Mouse (Mus musculus): ENCODE data around the gene Pagr1b. TPM values are rescaled to one million over a fixed set of nuclear protein-coding genes. Genes with fewer than 3 reads are reported as not detected.
A peak's percentile ranks its signal among the peaks of the same experiment; 100 is the strongest.

Pagr1b gene
- polyA plus RNA-seq, 1 experiment from 2014 or later: 0.31 TPM

GRCm38 (mm10) chr7:126967361-126967760, 48.9 kb downstream of the Pagr1b start:
- peaks cover 37% of the 10 kb centered on the region for H3K36me3 ChIP-seq (ENCODE audit: control insufficient read depth, insufficient read depth, low read length)
- H3K4me3 ChIP-seq (ENCODE audit: low read length): no peak overlapping the region
- no peak overlapping the region for H3K9ac ChIP-seq (ENCODE audit: low read depth, low read length)
- WGBS: 59% methylated on average over 6 of the region's 6 CpGs
- ATAC-seq: no peak
- H3K27ac ChIP-seq (ENCODE audit: low read depth, low read length): no peak overlapping the region
- H3K27me3 ChIP-seq (replicated peaks; ENCODE audit: control insufficient read depth, insufficient read depth, low read length): no peaks in the 10 kb centered on the region
- no peak overlapping the region for H3K4me2 ChIP-seq (ENCODE audit: low read length)
- H3K9me3 ChIP-seq (ENCODE audit: control insufficient read depth, low read length): no peaks in the 10 kb centered on the region
- no peaks in the 10 kb centered on the region for H3K4me1 ChIP-seq (ENCODE audit: control insufficient read depth, insufficient read depth, low read depth, low read length)

DNA sequence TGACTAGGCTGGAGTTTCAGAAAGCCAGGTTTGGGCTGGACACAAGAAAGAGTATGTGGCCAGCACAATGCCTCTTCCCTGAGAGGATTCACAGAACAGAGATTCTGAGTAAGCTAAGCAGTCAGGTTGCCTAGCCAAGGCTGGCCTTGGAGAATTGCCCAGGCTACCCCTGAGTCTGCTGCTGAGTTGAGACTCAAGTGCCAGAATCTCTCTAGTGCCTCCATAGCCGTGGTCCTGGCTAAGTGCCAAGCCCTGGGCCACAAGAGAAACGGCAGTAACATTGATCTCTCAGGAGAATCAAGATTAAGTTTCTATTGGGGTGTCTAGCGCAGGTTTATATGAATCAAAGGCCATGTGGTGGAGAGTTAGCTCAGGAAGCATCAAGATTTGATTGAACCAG, 50.7 kb downstream of the Pagr1b start:
- H3K4me2 ChIP-seq (ENCODE audit: low read length): no peak overlapping the region

GRCm38 (mm10) chr7:126963548-126964286, 52.6 kb downstream of the Pagr1b start:
- 32% methylated on average over 19 of the region's 19 CpGs for WGBS
- Histone ChIP-seq H3K4me1 (ENCODE audit: control insufficient read depth, insufficient read depth, low read depth, low read length) (no peaks in the 10 kb centered on the region), H3K27ac (ENCODE audit: low read depth, low read length) (no peak overlapping the region), H3K27me3 (replicated peaks; ENCODE audit: control insufficient read depth, insufficient read depth, low read length) (0 out of 2 replicates have a peak, but pooled peaks cover 3% of the 10 kb centered on the region), H3K9ac (ENCODE audit: low read depth, low read length) (no peak overlapping the region), H3K4me3 (ENCODE audit: low read length) (no peak overlapping the region), H3K9me3 (ENCODE audit: control insufficient read depth, low read length) (no peaks in the 10 kb centered on the region), H3K36me3 (ENCODE audit: control insufficient read depth, insufficient read depth, low read length) (peaks cover 49% of the 10 kb centered on the region), H3K4me2 (ENCODE audit: low read length) (no peak overlapping the region)
- no peak for ATAC-seq

More for the DNA sequence above, 50.7 kb downstream of the Pagr1b start:
- H3K9me3 ChIP-seq (ENCODE audit: control insufficient read depth, low read length): no peaks in the 10 kb centered on the region
- H3K27ac ChIP-seq (ENCODE audit: low read depth, low read length): no peak overlapping the region
- 0 out of 2 replicates have a peak, but pooled peaks cover 3% of the 10 kb centered on the region for H3K27me3 ChIP-seq (replicated peaks; ENCODE audit: control insufficient read depth, insufficient read depth, low read length)
- 72% methylated on average over 3 of the region's 3 CpGs for WGBS
- no peak overlapping the region for H3K4me3 ChIP-seq (ENCODE audit: low read length)
- ATAC-seq: no peak
- H3K9ac ChIP-seq (ENCODE audit: low read depth, low read length): no peak overlapping the region
- peaks cover 43% of the 10 kb centered on the region for H3K36me3 ChIP-seq (ENCODE audit: control insufficient read depth, insufficient read depth, low read length)
- no peaks in the 10 kb centered on the region for H3K4me1 ChIP-seq (ENCODE audit: control insufficient read depth, insufficient read depth, low read depth, low read length)

DNA sequence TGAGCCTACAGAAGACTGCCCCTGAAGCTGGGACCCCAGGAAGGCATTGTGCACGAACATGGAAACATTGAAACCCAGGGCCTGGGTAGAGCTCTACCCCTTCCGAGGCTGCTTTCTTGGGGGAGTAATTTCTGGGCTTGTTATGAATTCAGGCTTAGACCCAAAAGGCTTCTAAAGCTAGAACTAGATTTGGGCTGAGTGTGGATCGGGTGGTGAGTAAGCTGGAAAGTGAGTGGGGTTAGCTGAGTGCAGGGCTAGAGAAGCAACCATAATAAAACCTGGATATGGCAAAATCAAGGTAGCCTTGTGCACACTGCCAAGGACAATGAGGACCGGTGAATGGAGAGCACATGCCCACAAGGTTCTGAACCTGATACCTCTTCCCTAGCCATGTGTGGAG, 54.3 kb downstream of the Pagr1b start:
- H3K27ac ChIP-seq (ENCODE audit: low read depth, low read length): no peak overlapping the region
- H3K27me3 ChIP-seq (replicated peaks; ENCODE audit: control insufficient read depth, insufficient read depth, low read length): 0 out of 2 replicates have a peak, but pooled peaks cover 3% of the 10 kb centered on the region
- H3K9ac ChIP-seq (ENCODE audit: low read depth, low read length): no peak overlapping the region
- H3K9me3 ChIP-seq (ENCODE audit: control insufficient read depth, low read length): no peaks in the 10 kb centered on the region
- H3K4me1 ChIP-seq (ENCODE audit: control insufficient read depth, insufficient read depth, low read depth, low read length): no peaks in the 10 kb centered on the region
- H3K36me3 ChIP-seq (ENCODE audit: control insufficient read depth, insufficient read depth, low read length): peaks cover 44% of the 10 kb centered on the region
- 84% methylated on average over 4 of the region's 4 CpGs for WGBS
- no peak overlapping the region for H3K4me2 ChIP-seq (ENCODE audit: low read length)
- no peak for ATAC-seq
- no peak overlapping the region for H3K4me3 ChIP-seq (ENCODE audit: low read length)

DNA sequence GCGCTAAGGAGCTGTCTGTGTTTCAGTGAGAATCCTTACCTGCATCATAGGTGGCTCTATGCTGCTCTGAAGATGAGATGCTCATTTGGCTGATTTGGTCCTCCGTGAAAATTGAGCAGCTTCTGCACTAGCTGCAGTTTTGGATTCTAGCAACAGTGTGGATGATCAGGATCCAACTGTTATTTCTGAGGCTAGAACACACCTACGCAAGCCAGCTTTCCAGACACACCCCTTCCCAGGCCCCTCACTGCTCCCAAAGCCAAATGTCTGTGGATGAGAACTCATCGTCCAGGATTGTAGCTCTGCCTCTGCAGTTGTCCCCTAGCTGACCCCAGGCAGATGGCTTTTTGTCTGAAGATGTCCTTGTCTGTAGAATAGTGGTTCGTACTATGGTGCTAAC, 55.2 kb downstream of the Pagr1b start:
- Histone ChIP-seq H3K4me2 (ENCODE audit: low read length) (no peak overlapping the region), H3K9me3 (ENCODE audit: control insufficient read depth, low read length) (no peaks in the 10 kb centered on the region), H3K36me3 (ENCODE audit: control insufficient read depth, insufficient read depth, low read length) (peaks cover 47% of the 10 kb centered on the region), H3K4me3 (ENCODE audit: low read length) (no peak overlapping the region), H3K27me3 (replicated peaks; ENCODE audit: control insufficient read depth, insufficient read depth, low read length) (0 out of 2 replicates have a peak, but pooled peaks cover 3% of the 10 kb centered on the region), H3K9ac (ENCODE audit: low read depth, low read length) (no peak overlapping the region), H3K4me1 (ENCODE audit: control insufficient read depth, insufficient read depth, low read depth, low read length) (no peaks in the 10 kb centered on the region), H3K27ac (ENCODE audit: low read depth, low read length) (no peak overlapping the region)
- 87% methylated on average over 5 of the region's 5 CpGs for WGBS
- no peak for ATAC-seq

DNA sequence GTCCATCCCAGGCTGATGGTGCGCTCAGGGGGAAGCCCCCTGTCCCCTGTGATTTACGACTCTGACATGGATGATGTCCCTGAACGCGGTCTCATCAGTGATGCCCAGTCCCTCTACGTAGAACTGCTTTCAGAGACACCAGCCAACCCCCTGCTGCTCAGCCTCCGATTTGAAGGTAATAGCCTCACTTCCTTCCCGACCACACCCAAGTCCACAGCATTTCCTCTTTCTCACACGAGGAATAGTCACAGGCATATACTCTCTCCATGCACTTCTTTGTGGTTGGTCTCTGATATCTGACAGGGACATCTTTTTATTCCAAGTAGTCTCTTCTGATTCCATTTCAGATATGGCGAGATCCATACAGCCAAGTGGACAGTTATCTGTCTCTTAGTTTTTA, 56.5 kb downstream of the Pagr1b start:
- ATAC-seq: no peak
- no peaks in the 10 kb centered on the region for H3K4me1 ChIP-seq (ENCODE audit: control insufficient read depth, insufficient read depth, low read depth, low read length)
- no peak overlapping the region for H3K4me3 ChIP-seq (ENCODE audit: low read length)
- peaks cover 47% of the 10 kb centered on the region for H3K36me3 ChIP-seq (ENCODE audit: control insufficient read depth, insufficient read depth, low read length)
- H3K27me3 ChIP-seq (replicated peaks; ENCODE audit: control insufficient read depth, insufficient read depth, low read length): 0 out of 2 replicates have a peak, but pooled peaks cover 3% of the 10 kb centered on the region
- H3K4me2 ChIP-seq (ENCODE audit: low read length): no peak overlapping the region
- WGBS: 71% methylated on average over 9 of the region's 9 CpGs
- H3K9me3 ChIP-seq (ENCODE audit: control insufficient read depth, low read length): no peaks in the 10 kb centered on the region
- H3K27ac ChIP-seq (ENCODE audit: low read depth, low read length): no peak overlapping the region
- H3K9ac ChIP-seq (ENCODE audit: low read depth, low read length): no peak overlapping the region

- peaks cover 15% of the 10 kb centered on the region for H3K4me1 ChIP-seq (ENCODE audit: control insufficient read depth, insufficient read depth, low read depth, low read length)
- H3K4me3 ChIP-seq (ENCODE audit: low read length): no peak overlapping the region
- H3K27me3 ChIP-seq (replicated peaks; ENCODE audit: control insufficient read depth, insufficient read depth, low read length): no peaks in the 10 kb centered on the region
- H3K4me2 ChIP-seq (ENCODE audit: low read length): no peak overlapping the region
- no peak overlapping the region for H3K27ac ChIP-seq (ENCODE audit: low read depth, low read length)
- ATAC-seq: no peak
- WGBS: 71% methylated on average over 3 of the region's 3 CpGs
- no peak overlapping the region; the same call in 1 of the 2 replicates for H3K9ac ChIP-seq (ENCODE audit: low read depth, low read length)
- no peaks in the 10 kb centered on the region for H3K9me3 ChIP-seq (ENCODE audit: control insufficient read depth, low read length)
- H3K36me3 ChIP-seq (ENCODE audit: control insufficient read depth, insufficient read depth, low read length): peaks cover 22% of the 10 kb centered on the region
Observed at GRCm38 (mm10) chr7:126955125-126955524, 61.2 kb downstream of the Pagr1b start.

DNA sequence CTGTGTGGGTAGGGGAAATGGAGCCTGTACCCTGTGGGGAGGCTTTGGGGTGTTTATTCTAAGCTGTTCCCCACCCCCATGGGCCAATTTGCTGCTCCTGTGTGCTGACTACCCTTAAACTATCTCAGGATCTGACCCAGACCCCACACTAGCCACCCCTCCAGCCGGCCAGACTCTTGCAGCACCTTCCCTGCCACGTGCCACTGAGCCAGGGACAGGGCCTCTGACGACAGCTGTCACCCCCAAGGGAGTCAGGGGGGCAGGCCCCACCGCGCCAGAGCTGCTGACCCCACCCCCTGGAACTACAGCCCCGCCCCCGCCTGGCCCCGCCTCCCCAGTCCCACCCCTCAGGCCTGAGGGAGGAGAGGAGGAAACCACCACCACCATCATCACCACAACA, 63.6 kb downstream of the Pagr1b start:
- Histone ChIP-seq H3K36me3 (ENCODE audit: control insufficient read depth, insufficient read depth, low read length) (peaks cover 7% of the 10 kb centered on the region; the same call in 1 of the 2 replicates), H3K4me2 (ENCODE audit: low read length) (peak overlapping the region; percentile 93), H3K27me3 (replicated peaks; ENCODE audit: control insufficient read depth, insufficient read depth, low read length) (no peaks in the 10 kb centered on the region), H3K9ac (ENCODE audit: low read depth, low read length) (peak overlapping the region; percentile 43), H3K4me1 (ENCODE audit: control insufficient read depth, insufficient read depth, low read depth, low read length) (peaks cover 27% of the 10 kb centered on the region), H3K27ac (ENCODE audit: low read depth, low read length) (no peak overlapping the region), H3K9me3 (ENCODE audit: control insufficient read depth, low read length) (no peaks in the 10 kb centered on the region), H3K4me3 (ENCODE audit: low read length) (peak overlapping the region; percentile 70)
- no peak for ATAC-seq
- WGBS: 3% methylated on average over 8 of the region's 8 CpGs

DNA sequence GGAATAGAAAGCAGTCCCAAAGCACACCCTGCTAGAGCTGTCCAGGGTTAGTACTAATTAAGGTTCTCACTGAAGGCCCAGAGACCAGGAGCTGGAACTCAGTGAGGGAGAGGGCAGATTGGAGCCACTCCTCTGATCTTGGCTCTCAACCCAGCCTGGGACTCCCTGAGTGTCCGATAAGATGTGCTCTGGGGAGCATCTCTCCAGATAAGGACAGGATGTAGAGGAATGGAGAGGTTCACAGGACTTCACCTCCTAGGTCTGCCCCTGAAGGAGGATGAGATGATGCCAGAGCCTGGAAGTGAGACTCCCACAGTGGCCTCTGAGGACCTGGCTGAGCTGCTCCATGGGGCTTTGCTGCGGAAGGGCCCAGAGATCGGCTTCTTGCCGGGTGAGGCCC, 64.5 kb downstream of the Pagr1b start:
- H3K9ac ChIP-seq (ENCODE audit: low read depth, low read length): peak overlapping the region; percentile 78
- no peaks in the 10 kb centered on the region for H3K9me3 ChIP-seq (ENCODE audit: control insufficient read depth, low read length)
- peak overlapping the region; percentile 70 for H3K4me3 ChIP-seq (ENCODE audit: low read length)
- peak overlapping the region; percentile 58 for H3K27ac ChIP-seq (ENCODE audit: low read depth, low read length)
- no peak for ATAC-seq
- H3K27me3 ChIP-seq (replicated peaks; ENCODE audit: control insufficient read depth, insufficient read depth, low read length): no peaks in the 10 kb centered on the region
- peaks cover 28% of the 10 kb centered on the region for H3K4me1 ChIP-seq (ENCODE audit: control insufficient read depth, insufficient read depth, low read depth, low read length)
- 21% methylated on average over 4 of the region's 4 CpGs for WGBS
- 0 out of 2 replicates have a peak, but pooled peaks cover 2% of the 10 kb centered on the region for H3K36me3 ChIP-seq (ENCODE audit: control insufficient read depth, insufficient read depth, low read length)
- peak overlapping the region; percentile 93 for H3K4me2 ChIP-seq (ENCODE audit: low read length)

Data from hindbrain, embryonic 16.5 days (tissue).